Mouse (Mus musculus) right cerebral cortex, adult 2 months (tissue): ENCODE results near the gene Oasl2.
A peak's percentile ranks its signal among the peaks of the same experiment; 100 is the strongest.
"Not testable (repeated sequence)": the region's sequence is repeated elsewhere in the genome, so short reads cannot be mapped to it uniquely, and the experiment has no call there.

ENCODE experiments used
- DNase-seq, 2 experiments: peaks; one replicate each; pipeline ENCODE4 v3.0.0; 2021 to 2022; ENCODE audit warnings: low spot score in 2 of 2

Oasl2 gene

DNA sequence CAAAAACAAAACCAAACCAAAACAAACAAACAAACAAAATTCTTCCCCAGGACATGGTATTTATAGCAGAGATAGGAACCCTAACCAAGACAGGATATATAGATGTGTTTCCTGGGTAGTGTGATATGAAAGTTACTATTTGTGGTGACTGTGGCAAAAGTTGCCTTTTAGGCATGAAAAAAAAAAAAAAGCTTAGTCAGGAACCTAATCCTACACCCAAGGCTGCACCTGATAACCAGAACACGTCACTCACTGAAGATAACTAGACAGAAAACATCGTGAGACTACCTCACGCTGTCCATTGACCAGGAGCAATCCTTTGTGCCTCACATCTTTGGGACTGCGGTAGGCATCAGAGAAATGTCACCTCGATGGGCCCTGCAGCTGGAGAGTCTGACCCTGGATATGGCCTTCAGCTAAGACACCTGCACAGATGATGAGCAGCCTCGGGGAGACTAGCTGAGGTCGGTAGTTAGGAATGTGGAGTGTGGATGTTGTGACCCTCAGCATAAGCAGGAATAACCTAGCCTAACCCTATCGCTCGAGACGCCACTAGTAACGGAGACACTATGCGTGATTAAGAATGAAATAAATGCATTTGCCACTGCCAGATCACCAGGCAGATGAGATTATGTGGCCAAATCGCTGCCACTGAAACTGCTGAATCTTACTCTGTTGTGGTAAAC is at the start of gene Oasl2:
Gene Oasl2, plus strand, starts transcription at position 249 of the 686 bp plus-strand sequence.
- DNase-seq, result no peak

DNA sequence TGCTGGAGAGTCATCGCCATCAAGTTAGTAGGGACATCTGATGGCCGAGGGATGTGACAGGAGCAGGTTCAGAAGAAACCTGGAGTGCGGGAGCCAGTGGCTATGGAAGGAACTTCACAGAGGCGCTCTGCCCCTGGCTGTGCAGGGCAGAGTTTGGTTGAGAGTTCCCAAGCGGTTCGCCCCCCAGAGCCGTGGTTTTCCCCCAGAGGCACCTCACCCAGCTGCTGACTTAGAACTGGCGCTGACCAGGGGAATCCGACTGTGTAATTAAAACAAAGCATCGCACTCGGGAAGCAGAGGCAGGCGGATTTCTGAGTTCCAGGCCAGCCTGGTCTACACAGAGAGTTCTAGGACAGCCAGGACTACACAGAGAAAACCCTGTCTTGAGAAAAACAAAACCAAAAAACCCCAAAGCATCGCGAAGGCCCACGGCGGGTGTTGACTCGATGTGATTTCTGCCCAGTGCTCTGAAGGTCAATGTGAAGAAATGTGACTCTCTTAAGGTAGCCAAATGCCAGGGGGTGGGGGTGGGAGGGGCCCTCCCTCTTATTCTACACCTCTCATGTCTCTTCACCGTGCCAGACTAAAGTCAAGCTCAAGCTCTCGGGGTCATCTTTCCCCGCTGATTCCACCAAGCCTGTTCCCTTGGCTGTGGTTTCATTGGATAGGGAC is 45.0 kb upstream of the Oasl2 start:
- no peak for DNase-seq

DNA sequence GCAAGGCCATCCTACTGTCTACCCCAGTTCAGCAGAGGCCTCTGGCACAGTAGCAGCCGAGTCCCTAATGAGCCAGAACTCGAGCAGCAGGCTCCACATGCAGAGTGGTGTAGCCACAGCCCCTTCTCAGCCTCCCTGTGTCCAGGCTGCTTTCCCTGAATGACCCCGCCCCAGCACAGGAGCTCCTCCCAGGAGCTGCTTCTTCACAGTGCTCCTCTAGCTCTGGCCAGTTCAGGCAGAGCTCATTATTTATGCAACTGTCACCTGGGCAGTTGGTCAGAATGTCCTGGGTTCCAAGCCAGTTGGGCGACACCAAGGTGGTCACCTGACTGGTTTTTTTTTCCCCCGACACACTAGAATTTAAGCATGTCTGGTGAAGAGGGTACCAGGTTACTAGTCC is 43.4 kb upstream of the Oasl2 start, which contains the start of gene 4930519G04Rik:
Gene 4930519G04Rik, plus strand, starts transcription at position 301 of the 400 bp plus-strand sequence.
- DNase-seq, result not testable (repeated sequence)

DNA sequence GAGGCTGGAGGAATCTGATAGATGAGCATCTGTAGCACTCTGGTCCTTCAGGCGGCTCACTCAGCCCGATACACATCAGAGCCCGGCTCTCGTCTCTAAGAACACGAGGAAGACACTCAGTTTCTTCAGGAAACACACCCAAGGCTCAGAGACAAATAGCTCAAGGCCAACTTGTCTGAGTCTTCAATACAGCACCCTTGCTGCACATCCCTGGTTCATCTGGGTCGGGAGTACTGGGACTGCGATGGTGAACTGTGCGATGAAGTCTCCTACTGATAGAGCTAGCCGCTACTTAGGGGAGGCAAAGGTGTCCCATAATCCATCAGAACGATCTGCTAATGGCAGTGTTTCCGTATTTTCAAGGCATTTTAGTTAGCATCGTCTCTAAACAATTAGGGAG is 38.2 kb upstream of the Oasl2 start, which contains the start of gene Gm9936:
Gene Gm9936, minus strand, starts transcription at position 101 of the 400 bp plus-strand sequence.
- no peak for DNase-seq

DNA sequence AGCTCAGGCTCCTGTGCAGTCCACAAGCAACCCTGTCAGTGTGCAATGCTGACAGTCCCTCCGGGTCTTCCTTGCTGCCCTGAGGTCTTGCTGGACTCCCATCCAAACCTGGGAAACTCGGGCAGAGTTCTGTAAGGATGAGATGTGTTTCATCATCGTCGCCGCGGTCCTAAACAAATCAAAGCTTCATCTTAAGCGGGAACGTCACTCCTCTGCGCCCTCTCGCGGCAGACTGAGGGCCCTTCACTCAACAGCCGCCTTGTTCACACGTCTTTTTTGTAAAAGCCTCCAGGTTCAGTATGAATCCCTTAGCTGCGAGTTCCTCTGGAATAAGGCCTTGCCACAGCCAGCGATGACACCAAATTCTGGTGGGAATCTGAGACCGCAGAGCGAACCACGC is 37.5 kb upstream of the Oasl2 start:
- peak; percentile 80 to 81 for DNase-seq

DNA sequence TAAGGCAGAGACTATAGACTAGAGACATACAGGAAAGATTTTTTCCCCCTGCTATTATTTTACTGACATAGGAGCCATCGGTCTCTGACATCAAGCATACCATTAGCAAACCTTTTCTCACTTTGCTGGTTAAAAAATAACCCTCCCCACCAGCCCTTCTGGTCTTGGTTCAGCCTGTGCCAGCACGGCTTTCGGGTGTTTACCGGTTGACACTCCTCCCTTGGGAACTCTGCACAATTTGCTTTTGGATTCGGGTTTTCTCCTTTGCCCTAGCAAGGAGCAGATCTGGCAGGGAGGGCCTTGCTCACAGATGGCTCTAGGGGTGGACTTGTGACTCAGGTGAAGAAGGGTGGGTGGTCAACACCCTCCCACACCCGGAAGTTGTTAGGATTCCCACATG is 35.0 kb upstream of the Oasl2 start:
- DNase-seq, result no peak

DNA sequence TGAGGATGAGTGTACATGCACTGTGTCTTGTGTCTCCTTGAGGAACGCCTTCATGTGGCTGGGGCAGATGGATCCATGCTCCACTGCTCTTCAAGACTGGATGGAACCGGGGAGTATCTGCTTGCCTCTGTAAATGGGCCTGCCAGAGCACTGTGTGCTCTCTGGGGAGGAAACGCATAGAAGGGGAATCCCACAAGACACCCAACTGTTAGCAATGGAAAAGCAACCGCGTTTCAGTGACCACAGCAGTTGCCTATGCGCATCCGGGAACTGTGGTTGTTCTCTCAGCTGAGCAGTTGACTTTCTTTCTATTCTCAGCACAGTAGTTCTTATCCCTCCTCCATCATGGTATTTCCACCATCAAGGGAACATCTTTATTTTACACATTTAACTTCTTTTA is 31.9 kb upstream of the Oasl2 start:
- DNase-seq, result no peak

DNA sequence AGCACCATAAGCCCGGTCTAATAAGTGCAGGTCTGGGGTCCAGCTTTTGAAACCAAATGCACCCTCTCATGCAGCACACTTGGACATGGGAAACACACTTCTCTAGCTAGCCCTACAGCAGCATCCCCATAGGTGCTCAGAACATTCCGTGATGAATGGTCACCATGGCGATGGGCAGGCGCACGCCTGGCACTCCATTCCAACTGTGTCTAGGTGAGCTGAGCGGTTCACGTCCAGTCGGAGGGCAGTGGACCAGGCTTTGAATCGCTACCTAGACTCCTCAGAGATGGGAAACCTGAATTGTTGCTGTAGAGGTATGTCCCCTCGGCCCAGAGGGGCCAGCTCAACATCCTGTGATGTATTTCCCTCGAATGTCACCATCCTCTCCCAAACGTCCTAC is 31.5 kb upstream of the Oasl2 start:
- DNase-seq, result no peak

DNA sequence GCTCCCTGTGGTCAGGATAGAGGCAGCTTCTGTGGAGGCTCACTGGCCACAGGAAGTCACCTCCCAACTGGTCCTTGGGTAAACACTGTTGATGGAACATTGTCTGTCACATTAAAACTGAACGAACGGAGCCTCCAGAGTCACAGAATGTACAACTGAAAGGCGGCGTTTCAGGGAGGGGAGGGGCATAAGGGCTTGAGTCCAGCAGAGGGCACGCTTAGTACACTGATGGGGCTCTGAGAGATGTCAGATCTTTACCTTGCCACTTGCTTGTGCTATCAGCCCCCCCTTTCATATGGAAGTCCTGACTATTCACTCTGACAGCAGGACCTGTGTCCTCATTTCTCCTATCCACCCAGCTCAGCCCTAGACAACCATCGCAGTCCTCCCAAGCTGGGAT is 20.9 kb upstream of the Oasl2 start:
- no peak for DNase-seq

DNA sequence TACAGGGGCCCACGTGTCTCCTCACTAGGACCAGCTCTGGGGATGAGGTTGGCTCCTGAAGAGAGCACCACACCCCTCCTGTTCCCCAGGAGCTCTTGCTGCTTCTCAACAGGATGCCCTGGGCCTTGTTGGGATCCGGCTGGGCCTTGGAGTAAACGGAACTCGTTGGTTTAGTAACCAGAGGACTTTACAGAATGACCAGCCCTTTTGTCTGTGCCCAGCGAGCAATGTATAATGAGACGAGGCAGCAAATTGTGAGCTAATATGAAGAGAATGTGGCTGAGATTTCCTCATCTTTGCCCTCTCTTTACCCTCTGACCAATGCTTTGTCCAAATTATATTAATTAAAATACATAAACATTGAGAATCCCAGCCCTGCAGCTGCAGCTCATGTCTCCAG is 20.4 kb upstream of the Oasl2 start:
- no peak for DNase-seq

DNA sequence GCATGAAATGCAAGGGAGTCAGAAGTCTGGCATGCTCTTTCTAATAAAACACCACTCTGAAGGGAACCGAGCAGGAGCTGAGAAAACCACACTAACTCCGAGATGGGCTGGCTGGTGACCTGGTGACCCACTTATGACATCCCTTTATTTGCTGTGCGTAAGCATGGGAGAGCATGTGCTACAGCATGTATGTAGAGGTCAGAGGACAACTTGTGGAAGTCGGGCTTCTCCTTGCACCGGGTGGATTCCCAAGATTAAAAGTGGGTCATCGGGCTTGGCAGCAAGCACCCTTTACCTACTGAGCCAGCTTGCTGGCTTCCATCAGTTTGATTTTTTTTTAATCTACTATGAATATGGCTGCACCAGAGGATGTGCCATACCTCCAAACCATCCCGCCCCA is 19.2 kb upstream of the Oasl2 start:
- DNase-seq, result no peak

DNA sequence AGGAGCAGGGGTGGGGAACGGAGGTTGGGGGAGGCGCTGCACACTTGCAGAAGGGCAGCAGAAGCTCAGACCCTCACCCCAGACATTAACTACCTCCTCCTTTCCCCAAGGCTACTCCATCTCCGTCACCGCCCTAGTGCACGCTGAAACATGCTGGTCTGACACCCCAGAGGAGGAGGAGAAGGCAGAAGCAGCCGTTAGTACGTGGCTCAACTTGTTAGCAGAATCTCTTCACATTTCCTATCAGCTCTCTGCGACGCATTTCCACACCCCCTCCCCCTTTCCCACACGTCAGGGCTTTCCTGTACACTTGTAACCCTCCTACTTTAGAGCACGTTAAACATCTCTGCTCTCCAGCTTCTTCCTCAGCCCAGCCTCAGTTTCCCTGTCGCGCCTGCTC is 17.3 kb upstream of the Oasl2 start:
- DNase-seq, result no peak

DNA sequence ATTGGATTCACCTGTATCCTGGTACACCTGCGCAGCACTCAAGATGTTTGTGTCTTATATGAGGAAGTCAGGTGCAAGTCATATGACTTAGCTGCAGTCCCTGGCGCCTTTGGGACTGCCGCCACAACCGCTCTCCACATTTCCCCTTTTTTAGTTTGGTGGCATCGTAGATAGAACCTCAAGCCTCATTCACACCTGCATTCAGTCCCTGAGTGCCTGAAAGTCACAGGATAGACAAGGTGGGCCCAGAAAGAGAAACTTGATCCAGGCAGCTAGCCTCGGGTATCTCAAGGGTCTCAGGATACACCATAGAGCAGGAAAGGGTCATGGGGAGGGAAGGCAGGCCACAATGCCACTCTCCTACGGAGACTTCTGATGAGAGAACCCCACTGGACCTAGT is 14.4 kb upstream of the Oasl2 start:
- DNase-seq, result not testable (repeated sequence)

DNA sequence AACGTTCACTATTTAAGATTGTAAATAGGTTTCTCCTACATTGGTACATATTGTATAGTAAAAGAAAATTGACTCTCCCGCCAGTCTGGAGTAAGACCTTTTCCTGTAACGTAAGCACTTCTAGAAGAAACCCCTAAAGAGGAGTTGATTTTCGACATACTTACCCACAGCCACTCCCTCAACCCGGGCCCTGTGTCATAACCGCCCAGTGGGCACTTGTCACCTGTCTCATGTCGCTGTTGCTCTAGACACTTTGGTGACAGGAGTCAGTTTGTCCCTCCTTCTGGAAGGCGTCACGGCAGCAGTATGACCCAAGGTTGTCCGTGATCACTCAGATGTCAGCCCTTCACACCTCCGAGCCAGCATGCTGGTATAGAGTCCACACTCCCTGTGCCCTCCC is 13.7 kb upstream of the Oasl2 start:
- DNase-seq, result no peak

DNA sequence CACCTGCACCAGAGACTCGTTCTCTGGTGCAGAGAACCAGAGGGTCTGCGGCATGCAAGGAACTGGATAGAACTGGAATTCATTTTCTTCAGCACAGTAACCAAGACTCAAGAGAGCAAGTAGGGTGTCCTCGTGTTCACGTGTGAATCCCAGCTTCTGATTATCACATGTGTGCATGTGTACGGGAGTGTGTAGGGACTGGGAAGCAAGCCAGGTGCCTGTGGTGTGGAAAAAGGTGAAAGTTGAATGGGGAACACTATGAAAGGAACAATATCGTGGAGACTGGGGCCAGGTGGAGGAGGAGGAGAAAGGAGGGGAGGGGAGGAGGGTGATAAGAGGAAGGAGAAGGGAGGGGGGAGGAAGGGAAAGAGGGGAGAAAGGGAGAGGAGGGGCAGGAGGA is 9.9 kb upstream of the Oasl2 start:
- no peak for DNase-seq

DNA sequence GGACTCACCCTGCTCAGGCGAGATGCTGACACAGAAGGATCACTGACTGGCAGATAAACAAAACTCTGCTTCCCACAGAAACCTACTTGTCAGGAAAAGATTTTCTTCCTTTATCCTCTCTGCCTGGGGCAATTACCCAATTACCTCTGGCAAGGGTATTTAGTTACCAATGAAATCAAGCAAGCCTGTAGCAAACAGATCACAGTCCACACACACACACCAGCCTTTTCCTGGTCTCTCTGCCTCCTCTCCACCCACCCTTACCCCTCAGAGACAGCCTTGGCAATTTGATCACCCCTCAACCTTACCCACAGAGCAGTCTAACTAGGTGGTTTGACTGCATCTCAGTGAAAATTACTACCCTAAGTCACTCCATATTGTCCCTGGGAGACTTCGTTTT is 7.7 kb upstream of the Oasl2 start:
- DNase-seq, result no peak

DNA sequence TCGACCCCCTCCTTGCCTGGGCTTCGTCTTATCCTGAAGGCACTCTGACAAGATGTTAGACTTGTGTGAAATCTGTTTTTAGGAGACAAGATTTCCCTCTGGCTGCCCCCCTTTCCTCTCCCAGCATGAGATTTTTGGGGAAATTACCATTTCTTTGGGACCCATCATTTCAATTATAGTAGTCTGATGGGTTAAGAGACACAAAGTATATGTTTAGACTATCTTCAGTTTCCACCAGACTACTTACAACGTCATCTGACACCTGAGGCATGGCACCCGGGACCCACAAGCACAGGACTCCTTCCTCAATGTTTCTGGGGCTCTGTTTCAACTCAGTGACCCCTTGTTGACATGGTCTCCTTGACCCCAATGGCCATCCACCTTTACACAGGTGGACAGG is 1.2 kb upstream of the Oasl2 start:
- no peak for DNase-seq

DNA sequence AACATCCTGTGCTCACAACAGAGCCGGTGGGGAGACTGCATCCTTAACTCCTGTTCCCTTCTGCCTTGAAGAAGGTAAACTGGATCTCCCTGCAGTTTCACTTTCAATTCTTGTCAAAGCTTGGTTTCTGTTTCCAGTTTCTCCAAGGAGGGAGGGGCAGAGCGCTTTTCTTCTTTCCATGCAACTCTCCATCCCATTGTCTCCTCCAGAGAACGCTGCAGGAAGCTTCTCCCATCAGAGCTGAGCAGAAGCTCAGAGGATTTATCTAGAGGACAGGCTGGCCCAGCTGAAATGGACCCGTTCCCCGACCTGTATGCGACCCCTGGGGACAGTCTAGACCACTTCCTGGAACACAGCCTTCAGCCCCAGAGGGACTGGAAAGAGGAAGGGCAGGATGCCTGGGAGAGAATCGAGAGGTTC is 648 bp downstream of the Oasl2 start:
- no peak for DNase-seq

DNA sequence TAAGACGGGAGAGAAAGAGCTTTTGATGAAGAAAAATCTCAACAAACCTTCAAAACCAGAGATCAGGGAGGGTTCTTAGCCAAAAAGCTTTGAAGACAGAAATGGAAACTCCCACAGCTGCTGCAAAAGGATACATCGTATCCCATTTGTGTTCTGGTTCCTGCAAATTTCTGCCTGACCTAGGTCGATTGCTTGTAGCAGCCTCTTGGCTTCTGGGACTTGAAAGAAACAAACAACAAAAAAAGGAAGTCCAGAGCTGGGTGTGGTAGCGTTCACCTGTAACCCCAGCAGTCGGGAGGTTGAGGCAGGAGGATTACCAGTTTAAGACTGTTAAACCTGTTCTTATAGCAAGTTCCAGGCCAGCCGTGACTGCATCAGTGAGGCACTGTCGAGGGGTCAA is 2.1 kb downstream of the Oasl2 start:
- no peak for DNase-seq

DNA sequence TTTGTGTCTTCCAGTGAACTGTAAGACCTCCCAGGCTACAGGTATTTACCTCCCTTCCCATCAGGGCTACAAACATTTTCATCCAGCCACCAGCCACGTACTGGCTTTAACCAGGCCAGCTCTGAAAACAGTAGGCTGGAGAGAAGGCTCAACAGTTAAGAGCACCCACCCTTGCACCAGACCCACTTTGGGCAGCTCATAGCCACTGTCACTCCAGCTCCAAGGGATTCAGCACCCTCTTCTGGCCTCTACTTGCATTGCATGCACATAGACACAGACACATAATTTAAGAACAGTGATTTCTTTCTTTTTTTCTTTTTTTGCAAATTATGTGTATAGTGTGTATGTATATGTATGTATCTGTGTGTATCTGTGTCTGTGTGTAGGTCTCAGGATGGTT is 5.7 kb downstream of the Oasl2 start:
- DNase-seq, result no peak

DNA sequence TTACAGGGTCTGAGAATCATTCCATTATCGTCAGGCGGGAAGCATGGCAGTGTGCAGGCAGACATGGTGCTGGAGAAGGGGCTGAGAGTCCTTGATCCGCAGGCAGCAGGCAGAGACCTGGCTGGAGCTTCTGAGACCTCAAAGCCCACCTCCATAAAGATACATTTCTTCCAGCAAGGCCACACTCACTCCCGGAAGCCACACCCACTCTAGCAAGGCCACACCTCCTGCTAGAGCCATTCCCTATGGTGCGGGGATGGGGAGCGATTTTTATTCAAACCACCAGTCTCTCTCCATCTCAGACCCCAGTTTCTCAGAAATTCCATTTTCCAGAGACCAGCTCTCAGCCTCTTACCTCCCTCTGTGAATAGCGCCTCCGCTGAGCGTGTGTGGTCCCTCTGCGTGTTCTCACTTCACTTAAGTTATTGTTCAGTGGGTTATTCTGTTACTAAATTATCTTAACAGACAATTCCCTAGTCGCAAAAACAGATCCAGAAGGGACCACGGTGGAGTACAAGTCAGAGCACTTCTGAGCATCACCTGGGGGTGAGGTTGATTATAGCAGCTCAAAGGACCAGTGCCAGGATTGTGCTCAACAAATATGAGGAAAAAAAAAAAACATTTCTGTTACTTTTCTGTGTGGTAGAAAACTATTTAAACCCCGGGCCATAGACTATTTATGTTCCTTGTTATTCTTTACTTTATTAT is 12.0 kb downstream of the Oasl2 start:
- no peak for DNase-seq

DNA sequence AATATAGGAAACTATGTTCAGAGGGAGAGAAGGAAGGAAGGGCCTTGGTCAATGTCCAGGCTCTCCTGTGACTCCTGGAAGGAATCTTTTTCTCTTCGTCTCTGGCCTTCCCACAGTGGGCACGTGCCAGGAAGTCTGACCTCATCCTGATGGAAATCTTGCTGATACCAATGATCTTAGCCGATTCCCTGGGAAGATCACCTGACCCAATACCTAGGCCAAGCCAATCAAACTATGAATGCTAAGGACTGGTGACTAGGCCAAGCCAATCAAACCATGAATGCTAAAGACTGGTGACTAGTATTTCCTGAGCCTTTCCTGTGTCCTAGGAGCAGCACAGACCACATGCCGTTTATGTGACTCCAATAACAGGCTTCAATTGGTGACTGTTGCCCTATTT is 16.9 kb downstream of the Oasl2 start:
- DNase-seq, result no peak

DNA sequence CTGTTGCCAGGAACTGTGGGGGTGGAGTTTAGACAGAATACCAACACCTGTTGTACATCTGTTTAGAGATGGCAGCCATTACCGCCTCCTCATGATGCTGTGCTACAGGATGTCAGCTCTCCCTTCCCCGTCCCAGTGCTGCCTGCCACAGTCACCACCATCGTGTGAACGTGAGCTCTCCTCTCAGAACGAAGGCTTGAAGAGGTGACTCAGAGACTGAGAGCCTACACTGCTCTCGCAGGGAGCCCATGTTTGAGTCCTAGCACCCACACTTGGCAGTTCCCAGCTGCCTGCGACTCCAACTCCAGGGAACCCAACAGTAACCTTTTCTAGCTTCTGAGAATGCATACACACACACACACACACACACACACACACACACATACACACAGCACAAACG is 18.1 kb downstream of the Oasl2 start:
- peak; percentile 52 to 60 for DNase-seq
